Mouse (Mus musculus): ENCODE data around the gene Map9.
"Not testable (repeated sequence)": the region's sequence is repeated elsewhere in the genome, so short reads cannot be mapped to it uniquely, and the experiment has no call there.

The Map9 gene

DNA sequence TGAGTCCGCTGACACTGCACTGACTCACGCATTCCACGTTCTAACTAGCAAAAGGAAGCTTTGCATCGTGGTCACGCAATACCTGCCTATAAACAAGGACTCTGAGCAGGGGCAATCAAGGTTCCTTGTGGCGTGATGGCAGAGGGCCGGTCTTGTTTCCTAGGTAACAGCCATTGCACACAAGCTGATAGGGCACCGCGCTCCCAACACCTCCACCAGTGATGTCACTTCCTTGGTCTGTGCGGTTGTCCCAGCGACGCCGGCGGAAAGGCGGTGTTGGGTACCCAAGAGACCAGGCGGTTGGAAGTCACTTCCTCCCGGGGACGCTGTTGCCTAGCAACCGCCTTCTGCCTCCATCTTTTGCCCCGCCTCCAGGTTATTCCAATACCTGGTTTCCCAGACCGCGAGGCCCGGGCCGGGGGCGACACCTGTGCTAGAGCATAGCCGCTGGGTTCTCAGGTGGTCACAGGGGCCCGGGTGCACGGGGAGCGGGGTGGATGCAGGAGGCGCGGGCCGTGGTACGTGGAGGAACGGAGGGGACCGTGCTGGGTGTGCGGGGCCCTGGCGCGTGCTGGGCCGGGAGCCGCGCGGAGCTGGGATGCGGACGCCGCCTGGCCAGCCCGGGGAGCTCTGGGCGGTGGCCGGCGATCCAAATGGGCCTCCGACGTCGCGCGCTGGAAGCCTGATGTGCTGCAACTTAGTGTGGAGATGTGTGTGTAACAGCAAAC lies at the start of gene Map9:
Gene Map9, plus strand, starts transcription at position 248 of the 728 bp plus-strand sequence.
- peak; percentile 95 for DNase-seq (ENCODE audit: low spot score)

DNA sequence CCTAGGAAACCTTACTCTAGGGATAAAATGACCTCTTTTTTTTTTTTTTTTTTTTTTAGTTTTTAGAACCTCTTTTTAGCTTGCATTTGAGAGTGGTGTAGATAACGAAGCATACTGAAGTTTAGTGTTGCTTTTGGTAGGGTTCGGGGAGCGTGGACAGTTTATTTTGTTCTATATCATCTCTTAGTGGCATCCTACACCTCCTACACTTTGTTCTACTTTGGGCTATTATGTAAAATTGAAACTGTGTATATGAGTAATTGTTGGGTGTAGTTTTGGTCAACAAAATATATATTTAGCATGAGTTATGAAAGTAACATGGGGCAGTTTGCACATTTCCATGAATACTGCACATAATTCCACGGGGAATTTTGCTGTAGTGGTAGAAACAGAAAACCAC lies 42.1 kb upstream of the Map9 start:
- DNase-seq (ENCODE audit: low spot score): no peak

DNA sequence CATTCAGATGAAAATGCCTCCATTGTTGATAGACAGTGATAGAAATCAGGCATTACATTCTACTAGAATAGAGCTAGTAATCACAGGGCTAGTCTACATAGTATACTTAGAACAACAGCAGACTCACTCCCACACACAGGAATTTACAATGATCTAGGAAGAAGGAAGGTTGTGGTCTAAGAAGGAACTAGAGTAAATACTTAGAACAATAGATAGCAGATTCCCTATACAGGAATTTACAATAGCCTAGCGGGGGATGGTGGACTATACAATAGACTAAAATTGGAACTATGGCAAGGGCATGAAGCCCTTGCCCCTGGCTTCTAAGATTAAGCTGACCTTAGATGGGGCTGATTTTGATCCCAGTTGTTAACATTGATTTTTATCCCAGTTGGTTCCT lies 31.1 kb upstream of the Map9 start:
- not testable (repeated sequence) for DNase-seq (ENCODE audit: low spot score)

DNA sequence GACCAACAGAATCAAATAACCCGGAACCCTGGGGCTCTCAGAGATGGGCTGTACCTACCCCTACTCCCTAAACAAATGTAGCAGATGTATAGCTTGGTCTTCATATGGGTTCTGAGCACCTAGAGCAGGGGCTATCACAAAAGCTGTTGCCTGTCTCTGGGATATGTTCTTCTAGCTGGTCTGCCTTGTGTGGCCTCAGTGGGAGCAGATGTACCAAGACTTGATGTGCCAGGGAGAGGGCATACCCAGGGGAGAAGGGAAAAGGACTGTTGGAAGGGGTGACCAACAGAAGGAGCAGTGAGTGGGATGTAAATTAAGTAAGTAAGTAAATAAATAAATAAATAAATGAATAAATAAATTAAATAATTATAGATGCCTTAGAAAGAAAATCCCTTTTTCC lies 25.8 kb upstream of the Map9 start:
- DNase-seq (ENCODE audit: low spot score): no peak

DNA sequence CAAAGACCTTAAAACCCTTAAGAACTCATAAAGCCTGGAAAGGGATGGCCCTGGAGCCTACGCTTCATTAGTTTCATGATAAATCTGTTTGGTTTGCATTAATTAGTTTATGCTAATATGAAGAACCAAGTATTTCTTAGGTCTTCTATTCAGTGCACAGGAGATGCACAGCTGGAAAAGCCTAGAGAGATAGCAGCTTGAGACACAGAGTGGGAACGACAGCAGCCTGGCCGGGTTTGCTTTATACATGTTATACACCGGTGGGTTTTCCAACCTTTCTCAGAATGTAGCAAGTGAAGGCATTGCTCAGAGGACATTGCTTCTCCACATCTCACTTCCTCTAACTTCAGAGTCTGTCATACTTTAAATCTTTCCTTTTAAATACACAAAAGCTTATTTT lies 25.3 kb upstream of the Map9 start:
- DNase-seq (ENCODE audit: low spot score): no peak

DNA sequence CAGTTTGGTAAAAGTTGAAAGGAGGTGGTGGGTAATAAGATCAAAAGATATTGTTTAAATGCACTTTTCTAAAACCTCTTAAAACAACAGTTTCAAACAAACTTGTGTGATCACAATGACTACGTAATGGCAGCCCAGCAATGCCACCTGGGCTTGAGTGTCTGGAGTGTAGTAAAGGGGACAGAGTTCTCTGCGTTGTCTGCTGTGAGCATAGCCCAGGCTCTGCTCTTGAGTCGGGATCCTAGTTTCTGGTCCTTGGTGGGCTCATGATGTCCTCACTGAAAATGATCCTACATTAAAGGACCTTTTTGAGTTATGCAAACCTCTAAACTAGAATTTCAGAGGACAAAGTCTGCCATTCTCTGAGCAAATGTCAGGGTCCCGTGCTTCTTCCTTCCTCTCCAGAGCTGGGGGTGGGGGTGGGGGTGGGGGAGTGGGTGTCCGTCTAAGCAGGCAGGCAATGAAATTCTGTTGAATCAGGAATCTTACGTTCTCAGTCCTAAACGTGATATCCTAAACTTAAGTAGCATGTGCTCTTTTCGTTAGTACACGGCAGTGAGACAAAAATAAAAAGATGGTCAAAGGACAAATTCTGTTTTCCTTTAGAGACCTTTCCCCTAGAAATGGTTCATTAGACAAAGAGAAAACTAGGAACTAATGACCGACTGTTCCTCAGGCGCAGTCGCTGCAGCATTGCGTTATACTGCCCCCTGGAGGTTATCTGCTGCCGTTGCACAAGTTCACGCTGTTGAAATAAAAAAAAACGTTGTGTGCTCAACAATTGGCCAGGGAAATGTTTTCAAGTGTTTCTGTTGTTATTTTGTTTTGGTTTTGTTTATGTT lies 24.5 kb upstream of the Map9 start:
- DNase-seq (ENCODE audit: low spot score): peak; percentile 57

DNA sequence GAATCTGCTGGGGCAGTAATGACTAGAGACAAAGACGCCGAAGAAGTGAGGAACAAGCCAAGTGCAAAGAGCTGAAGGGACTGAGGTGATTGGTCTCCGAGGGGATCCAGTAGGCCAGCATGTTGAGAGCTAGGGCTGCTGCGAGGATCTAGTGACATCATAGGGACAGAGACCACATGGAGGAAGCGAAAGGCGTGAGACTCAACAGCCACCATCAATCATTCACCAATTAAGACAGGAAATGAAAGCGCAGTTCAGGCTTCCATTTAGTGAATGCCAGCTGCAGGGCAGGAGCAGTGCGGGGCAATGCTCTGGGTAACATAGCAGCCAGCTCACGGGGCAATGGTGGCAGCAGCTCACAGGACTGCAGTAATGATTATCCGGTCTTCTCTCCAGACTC lies 17.7 kb upstream of the Map9 start:
- no peak for DNase-seq (ENCODE audit: low spot score)

DNA sequence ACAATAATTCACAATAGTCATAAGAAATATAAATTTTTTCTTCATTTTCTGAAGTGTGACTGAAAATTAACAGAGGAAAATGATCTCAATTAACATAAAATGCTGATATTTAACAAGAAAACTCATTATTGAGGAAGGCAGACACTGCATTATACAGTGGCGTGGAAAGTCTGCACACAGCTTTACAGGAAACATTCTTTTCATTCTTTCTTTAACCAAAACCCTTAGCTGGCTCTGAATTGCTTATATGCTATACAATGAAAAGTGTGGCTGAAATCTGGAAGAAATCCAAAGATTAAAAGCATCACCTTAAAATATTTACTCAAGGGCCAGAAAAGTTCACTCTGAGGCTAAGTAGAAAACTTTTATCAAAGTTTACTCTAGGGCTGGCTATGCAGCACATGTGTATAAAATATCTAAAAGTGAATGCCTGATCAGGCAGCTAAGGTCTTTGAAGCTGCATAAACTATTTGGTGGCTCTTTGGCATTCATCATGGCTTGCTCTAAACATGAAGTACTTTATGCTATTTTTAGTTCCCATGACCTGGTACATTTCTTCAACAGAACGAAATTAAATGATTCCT lies 9.5 kb upstream of the Map9 start:
- DNase-seq (ENCODE audit: low spot score): no peak

DNA sequence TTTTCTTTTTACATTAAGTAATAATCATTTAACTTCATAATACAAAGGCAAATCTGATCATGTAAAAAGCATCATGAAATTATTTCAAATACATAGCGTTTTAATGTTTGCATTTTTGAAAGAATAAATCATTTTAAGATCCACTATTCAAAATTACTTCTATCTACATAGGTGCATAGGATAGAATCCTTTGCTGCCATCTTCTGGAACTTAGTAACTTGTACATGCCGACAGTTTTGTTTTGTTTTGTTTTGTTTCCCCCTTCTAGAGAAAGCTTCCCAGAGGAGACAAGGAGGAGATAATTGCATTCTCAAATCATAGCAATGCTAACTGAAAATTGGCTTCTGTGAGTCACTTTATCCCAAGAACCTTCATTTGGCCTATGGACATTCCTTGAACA lies 7.5 kb upstream of the Map9 start:
- no peak for DNase-seq (ENCODE audit: low spot score)

DNA sequence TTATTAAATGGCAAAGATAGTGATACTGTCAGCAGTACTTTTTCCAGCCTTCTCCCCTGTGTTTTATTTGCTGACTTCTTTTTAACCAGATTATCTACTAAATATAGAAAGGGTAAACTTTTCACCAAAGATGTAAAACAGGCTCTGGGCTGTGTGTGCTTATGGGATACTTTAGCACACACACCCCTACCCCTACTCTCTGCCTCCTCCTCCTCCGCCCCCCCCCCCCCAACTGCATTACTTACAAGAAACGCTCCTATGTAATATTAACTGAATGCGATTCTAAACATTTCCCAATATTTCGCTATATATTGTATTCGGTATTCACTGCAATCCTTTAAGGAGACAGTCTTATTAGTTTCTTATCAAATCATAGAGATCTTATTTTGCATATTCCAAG lies 504 bp upstream of the Map9 start:
- no peak for DNase-seq (ENCODE audit: low spot score)

DNA sequence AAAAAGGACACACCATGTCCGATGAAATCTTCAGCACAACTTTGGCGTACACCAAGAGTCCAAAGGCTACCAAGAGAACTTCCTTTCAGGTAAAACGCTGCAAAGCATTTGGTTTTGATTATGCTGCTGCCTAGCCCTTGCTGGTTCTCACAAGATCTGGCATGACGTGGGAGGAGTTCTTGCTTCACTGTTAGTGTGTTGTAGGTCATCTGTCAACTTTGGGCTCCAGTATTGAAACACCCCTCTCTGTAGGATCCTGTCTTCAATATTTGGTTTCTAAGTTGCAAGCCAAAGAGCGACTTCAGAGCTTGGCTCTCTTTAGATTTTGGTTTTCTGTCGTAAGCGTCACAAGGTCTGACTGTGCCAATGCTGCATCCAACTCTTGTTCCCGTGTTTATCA lies 1.2 kb downstream of the Map9 start:
- no peak for DNase-seq (ENCODE audit: low spot score)

DNA sequence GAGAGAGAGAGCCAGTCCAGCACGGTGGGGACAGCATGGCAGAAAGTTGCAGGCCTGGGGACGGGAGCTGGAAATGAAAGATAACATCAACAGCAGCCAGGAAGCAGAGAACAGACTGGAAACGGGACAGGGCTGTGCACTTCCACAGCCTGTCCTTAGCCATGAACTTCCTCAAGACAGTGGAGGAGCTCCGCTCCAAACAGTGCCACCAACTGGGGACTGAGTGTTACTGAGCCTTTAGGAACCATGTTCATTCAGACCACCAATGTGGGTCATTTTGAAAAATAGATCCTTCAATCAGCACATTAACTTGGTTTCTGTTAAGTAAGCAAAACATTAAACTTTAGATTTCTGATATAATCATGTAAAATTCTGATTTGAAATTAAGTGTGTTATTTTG lies 4.6 kb downstream of the Map9 start:
- no peak for DNase-seq (ENCODE audit: low spot score)

DNA sequence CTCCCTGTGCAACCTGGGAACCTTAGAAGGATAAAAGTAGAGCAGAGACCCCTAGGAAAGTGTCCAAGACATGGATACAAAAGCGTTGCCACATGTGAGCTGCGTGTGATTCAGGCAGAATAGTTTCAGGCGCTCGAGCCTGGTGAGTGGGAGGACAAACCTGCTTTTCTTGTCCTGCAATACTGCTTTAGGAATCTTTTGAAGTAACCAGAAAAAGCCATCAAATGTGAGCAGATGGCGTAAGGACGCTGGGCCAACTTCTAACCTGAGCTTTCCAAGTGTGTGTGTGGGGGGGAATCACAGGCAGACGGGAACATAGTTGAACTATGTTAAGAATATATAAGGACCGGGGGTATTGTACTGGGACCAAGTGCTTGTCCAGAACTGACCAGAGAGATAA lies 6.7 kb downstream of the Map9 start:
- DNase-seq (ENCODE audit: low spot score): peak; percentile 57

DNA sequence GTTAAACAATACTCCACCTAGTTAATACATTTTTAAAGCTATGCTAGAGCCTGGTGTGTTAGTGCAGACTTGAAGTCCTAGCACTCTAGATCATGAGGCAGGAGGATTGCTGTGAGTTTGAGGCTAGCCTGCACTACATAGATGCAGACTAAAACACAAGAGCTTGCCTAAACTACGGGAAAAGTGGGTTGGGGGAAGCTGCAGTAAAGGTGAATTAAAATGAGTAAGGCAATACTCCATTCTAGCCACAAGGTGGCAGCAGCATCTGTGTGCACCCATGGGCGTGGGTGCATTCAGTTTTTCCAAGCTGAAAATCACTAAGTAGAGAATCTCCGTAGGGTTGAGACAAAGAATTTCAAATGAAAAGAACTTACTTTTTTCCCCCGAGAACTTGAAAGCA lies 7.1 kb downstream of the Map9 start:
- DNase-seq (ENCODE audit: low spot score): no peak

DNA sequence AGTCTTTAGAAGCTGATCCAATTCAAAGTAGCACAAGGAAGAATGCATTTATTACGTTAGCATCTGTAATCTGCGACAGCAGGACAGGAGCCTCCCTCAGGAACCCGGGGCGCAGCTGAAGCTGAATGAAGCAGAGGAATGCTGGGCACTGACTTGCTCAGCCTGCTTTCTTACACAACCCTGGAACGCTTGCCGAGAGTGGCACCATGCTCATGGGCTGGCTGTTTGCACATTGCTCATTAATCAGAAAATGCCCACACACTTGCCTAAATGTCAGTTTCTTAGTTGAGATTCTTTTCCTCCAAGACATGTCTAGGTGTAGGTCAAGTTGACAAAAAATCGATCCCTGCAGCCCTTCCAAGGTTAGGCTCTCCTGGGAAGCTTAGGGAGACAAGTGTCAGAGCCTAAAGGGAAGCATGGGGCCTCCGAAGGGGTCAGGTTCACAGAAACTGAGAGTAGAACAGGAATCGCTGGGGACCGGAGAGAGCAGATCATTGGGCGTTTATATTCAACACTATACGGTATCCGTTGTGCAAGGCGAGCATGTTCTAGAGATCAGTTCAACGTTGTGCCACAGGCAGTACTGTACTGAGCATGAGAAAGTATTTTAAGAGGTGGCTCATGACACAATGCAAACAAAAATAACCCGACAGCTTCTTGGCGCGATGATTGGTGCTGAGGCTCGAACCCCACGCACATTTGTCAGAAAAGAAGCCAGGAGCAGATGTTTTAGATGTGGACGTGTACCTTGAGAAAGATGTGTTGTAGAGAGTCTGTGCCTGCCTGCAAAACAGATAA lies 11.4 kb downstream of the Map9 start:
- no peak for DNase-seq (ENCODE audit: low spot score)

DNA sequence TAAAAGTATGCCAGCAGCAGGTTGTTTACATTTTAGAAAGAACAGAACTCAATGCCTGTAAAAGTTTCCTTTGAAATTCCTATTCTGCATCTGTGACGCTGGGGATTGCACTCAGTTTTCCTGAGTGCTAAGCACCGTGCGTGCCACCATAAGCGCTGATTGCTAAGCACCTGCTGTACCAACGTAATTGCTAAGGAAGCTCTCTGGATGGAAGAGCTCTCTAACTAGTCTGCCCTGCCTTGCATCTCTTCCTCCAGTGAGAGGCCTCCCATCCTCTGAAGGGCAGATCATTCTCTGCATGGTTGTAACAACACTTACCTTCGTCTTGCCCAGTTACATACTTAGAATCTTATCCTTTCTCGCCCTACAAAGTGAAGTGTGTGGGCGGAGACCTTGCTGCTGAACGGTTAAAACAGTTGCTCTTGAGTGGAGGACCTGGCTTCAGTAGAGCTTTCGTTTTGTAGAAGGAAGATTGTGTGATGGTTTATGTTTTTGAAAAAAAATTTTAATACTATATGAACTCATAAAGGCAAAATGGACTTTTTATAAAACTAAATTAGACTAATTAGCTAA lies 12.7 kb downstream of the Map9 start:
- no peak for DNase-seq (ENCODE audit: low spot score)

DNA sequence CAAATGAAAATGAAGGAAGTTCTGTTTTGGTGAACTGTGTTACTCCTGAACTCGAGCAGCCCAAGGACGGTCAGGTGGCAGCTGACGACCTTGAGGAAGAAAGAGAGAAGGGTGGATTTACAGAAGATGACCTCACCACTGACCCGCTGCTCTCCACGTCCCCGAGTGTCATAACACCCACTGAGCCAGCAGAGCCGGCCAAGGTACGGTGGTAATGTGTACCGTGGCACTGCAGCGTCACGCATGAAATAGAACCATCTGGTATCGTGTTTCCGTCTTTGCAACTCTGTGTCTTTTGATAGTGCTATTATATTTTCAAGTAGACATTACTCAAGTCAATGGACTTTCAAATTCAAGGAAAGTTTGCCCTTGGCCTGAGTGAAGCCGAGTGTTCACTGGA lies 19.1 kb downstream of the Map9 start:
- DNase-seq (ENCODE audit: low spot score): no peak

DNA sequence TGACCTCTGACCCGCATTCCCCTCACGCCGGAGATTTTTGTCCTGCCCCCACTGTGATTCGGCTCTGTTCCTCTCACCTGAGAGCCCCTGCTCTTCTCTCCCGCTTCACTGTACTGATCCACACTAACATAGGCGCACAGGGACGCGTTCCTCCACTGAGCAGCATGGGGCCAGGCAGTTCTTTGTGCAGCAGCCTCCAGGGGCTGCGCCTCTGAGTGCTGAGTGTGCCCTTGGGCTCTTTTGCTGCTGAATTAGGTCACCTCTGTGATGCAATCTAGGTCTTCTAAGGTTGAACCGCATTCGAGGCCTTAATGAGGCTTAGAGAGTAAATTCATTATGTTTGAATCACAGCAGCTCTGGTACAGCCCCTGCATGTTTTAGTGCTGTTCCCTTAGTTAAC lies 24.5 kb downstream of the Map9 start:
- no peak for DNase-seq (ENCODE audit: low spot score)

DNA sequence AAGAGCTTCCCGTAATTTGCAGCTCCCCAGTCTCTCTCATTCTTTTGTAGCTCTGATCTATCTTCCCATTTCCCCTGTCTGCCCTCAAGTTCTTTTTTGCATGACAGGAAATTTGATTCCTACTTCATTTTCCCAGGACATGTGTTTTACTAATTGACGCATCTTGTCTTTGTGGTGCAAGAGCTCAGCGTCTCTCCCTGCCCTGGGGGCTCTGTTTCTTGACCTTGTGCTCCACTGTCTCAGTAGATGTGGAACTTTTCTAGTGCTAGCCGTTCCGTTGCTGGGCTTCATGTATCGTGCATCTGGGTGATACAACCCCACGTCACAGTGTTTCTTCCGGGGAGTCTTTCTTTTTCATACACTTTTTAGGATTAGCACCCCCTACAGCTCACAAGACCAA lies 27.2 kb downstream of the Map9 start:
- no peak for DNase-seq (ENCODE audit: low spot score)

DNA sequence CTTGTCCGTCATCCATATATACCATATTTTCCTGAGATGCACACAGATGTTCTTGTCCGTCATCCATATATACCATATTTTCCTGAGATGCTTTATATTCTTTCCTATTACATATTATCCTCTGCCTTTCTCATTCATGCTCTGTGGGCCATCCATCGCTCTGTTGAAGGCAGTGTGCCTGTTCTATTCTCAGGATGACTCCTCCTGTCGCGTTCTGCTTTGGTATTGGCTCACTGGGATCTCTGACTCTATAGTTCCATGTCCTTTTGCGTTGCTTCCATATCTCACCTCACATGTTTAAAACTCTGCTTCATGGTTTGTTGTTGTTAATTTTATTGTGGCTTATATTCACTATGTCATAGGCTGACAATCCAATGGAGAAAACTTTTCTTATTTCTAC lies 48.0 kb downstream of the Map9 start:
- DNase-seq (ENCODE audit: low spot score): no peak

DNA sequence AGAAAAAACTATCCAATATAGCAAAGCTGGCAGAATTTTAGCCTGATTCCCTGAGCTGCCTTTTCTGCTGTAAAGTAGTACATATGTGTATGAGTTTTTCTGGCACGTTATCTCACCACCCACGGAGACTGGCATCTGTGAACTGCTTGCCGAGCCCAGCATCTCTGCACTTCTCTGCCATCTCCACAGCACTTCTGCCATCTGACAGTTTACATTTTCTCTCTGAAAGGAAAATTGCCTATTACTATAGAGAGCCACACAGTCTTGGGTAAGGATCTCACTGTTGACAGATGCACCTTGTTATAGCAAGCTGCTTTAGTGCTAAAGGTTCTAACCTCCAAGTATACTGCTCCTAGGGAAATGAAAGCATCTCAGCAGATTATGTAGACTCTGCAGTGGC lies 48.5 kb downstream of the Map9 start:
- DNase-seq (ENCODE audit: low spot score): no peak

DNA sequence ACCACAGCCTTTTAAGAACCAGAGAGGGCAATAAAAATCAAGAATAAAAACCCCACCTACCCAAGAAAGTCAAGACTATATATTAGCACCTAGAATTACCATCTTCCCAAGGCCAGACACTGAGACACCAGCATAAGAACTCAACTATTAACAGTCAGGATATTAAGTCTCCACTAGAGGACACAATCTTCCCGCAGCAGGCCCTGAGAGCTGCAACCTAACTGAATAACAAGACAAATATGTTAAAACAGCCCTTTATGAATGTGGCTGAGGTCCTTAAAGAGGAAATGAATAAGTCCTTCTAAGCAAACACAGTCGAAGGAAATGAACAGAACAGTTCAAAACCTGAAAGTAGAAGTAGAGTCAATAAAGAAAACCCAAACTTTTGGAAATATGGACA lies 49.6 kb downstream of the Map9 start:
- DNase-seq (ENCODE audit: low spot score): no peak

Data from urinary bladder, postnatal 14 days (tissue).